Mouse (Mus musculus) forelimb bud, embryonic 11.5 days (tissue): ENCODE data around the gene Ppp1r35.

Source experiments
- DNase-seq: peaks from one replicate; pipeline ENCODE4 v3.0.0-alpha.2; 2012; ENCODE audit warnings: low read depth, low spot score

Gene Ppp1r35

DNA sequence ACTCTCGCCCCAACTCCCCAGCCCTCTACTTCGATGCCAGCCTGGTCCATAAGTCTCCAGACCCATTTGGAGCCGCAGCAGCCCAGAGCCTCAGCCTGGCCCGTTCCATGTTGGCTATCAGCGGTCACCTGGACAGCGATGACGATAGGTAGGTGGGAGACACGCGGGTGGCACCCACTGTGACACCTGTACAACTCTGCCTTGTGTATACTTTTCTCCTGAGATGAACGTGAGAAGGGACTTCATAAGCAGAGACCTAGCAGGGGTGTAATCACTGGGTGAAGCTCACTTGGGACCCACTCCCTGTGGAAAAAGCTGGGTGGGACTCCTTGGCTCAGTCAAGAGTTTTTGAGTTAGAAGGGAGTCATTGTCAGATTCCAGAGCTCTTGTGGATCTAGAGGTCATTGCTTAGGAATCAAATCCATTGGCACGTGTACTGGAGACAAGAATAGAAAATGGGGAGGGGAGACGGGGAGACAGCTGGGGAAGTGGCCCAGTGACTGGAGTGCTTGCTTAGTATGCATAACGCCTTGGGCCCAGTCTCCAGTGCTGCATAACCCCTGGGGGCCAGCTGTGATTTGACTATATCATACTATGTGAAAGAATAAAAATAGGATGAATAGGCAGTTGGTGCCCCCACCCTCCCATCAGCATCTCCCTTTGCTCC lies 27.3 kb upstream of the Ppp1r35 start:
- DNase-seq: no peak

DNA sequence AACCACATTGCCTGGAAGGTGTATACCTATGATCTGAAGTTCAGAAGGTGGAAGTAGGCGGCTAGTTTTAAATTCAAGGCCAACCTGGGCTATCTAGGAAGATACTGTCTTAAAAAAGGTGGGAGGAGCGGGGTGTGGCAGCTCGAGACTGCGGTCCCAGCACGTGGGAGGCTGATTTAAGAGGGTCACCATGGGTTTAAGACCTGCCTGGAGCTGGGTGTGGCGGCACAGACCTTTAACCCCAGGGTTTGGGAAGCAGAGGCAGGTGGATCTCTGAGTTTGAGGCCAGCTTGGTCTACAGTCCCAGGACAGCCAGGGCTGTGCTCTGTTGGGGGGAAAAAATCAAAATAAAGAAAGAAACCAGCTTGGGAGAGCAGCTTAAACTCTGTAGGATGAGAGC lies 26.7 kb upstream of the Ppp1r35 start:
- DNase-seq: no peak

- no peak for DNase-seq
Observed at GRCm38 (mm10) chr5:137753111-137753832, 25.4 kb upstream of the Ppp1r35 start.

- no peak for DNase-seq
Observed at GRCm38 (mm10) chr5:137755425-137755824, 23.2 kb upstream of the Ppp1r35 start.

GRCm38 (mm10) chr5:137756106-137756505 lies 22.5 kb upstream of the Ppp1r35 start:
- no peak for DNase-seq

DNA sequence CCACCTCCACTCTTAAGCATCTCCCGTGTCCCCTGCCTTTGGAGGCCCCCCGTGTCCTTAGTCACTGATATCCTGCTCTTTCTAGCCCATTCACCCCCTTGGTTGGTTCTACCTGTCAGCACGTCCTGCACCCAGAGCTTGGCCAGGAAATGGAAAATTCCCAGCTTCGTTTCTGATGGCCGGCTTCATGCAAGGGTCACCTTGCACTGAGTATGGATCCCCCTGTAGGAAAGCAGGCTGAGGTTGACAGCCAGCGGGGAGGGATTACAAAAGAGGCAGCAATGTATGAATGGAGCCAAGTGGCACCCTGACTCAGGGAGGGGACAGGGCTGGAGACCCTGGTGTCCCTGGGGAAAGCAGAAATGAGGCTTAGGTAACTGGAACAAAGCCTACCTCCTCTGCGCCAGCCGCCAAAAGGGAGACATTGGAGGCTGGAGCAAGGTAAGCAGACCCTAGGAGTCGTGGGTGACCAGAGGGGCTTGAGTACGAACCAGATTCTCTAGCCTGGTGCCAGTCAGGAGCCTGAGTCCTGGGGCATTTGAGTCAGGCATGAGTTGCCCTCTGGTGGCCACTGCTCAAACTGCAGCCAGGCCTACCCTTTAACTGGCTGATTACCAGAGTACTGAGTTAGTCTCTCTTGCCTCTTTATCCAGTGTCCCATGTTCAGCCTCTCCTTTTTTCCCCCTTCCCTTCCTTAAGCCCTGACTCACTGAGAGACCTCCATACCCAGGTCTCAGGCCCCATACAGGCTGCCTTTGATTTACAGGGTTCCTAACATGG lies 21.6 kb upstream of the Ppp1r35 start:
- DNase-seq: peak; percentile 85

- no peak for DNase-seq
Observed at GRCm38 (mm10) chr5:137757887-137758286, 20.8 kb upstream of the Ppp1r35 start.

GRCm38 (mm10) chr5:137758921-137759534 lies 19.6 kb upstream of the Ppp1r35 start:
- DNase-seq: no peak

DNA sequence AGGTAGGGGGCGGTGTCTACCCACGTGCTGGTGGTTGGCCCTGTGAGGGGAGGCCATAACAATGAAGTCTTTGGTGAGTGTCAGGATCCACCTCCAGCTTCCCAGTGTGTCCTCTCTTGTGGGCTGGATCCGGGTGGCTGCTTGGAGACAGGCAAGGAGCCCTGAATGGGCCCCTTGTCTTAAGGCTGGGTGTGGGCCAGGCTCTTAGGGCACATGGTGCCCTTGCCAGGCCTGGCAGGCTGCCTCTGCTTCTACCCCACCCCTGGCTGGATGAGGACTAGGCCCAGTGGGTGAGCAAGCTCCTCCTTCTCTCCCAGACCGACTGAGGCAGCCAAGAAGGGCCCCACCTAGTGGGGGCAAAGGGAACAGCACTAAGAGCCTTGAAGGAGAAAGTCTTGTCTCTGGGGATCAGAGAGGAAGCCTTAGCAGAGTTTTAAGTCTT lies 18.7 kb upstream of the Ppp1r35 start:
- DNase-seq: peak; percentile 72

- no peak for DNase-seq
Observed at GRCm38 (mm10) chr5:137764609-137765340, 13.9 kb upstream of the Ppp1r35 start.

DNA sequence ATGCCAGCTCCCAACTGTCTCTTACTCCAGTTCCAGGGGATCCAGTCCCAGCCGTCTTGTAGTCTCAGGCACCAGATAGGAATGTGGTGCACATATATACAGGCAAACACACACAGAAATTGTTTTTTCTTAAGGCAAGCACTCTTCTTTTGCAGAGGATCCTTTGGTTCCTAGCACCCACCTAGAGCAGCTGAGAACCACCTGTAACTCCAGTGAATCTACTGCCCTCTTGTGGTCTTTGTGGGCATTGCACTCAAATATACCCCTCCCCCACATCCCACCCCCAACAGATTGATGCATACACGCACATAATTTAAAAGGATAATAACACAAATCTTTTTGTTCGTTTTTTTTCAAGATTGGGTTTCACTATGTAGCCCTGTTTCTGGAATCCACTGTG lies 12.4 kb upstream of the Ppp1r35 start:
- DNase-seq: no peak

DNA sequence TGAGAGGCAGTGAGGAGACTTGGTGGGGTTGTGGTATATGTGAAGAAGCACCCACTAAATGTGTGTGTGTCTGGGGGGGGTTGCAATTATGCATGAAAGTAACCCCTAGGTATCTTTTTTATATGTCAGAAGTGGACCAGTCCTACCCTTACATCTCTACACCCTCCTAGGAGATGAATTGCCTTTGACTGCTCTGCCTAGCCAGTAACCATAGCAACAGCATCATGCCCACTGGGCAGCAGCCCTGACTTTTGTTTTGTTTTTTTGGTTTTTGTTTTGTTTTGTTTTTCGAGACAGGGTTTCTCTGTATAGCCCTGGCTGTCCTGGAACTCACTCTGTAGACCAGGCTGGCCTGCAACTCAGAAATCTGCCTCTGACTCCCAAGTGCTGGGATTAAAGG lies 10.2 kb upstream of the Ppp1r35 start:
- DNase-seq: no peak

GRCm38 (mm10) chr5:137770709-137771108 lies 7.9 kb upstream of the Ppp1r35 start:
- peak; percentile 71 for DNase-seq

- DNase-seq: no peak
Observed at GRCm38 (mm10) chr5:137772755-137773154, 5.9 kb upstream of the Ppp1r35 start.

DNA sequence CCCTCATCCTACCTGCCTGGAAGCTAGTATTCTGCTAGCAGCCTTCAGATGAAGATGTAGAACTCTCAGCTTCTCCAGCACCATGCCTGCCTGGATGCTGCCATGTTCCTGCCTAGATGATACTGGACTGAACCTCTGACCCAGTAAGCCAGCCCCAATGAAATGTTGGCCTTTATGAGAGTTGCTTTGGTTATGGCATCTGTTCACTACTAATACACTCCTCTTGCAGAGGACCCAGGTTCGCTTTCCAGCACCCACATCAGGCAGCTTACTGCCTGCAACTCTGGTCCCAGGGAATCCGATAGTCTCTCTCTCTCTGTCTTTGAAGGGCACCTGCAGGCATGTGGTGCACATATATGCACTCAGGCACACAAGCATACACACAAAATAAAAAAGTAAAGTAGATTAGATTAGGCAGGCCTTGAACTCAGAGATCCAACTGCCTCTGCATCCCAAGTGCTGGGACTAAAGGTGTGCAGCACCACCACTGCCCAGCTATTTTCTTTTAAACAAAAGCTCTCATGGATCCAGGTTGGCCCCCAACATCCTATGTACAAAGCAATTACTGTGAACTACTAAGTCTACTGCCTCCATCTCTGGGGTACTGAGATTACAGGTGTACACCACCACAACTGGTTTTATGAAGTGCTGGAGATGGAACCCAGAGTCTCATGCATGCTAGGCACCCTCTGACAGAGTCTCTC lies 2.9 kb upstream of the Ppp1r35 start:
- DNase-seq: no peak

GRCm38 (mm10) chr5:137776408-137776918 lies 2.2 kb upstream of the Ppp1r35 start:
- DNase-seq: no peak

DNA sequence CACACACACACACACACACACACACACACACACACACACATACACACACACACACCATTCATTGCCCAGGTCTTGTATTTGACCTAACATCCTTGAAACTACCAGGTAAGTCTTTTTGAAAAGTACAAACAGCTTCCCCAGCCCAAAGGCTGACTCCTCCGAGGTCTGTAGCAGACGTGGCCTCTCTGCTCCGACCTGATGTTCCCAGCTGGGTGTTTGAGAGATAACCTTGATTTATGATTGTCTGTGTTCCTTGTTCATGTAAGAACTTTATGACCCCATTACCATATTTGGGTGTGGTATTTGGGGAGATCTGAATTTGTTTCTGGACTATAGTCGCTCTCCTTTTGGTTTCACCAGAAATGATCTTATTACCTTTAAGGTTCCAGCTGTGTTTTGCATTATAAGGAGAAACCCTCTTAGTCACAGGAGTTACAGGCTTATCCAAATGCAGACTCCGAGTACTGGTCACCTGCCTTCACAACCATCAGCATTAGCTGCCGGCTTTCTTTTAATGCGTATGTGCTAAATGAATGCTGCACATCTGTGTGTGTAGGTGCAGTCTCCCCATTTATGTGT lies 1.3 kb upstream of the Ppp1r35 start:
- no peak for DNase-seq

GRCm38 (mm10) chr5:137779053-137779933 lies 644 bp downstream of the Ppp1r35 start:
- DNase-seq: no peak

DNA sequence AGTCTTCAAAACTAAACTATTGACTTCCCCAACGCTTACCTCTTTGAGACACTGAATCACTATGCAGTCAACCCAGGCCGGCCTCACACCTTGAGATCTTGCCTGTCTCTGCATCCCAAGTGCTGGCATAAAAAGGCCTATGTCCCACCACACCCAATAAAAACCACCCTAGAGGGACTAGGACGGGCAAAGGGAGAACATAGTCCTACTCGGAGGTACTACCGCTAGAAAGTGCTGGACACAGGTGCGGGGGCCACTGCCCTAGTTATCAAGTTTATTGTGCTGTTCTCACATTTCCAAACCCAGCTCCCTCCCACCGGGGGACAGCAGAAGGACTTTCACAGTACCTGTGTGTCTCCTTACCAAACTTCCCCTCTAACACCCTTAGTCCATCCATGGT lies 3.0 kb downstream of the Ppp1r35 start:
- no peak for DNase-seq
